Mouse (Mus musculus): Measurements from ENCODE around the gene Itgb2. TPM values are rescaled to one million over a fixed set of nuclear protein-coding genes. Genes with fewer than 3 reads are reported as not detected.

Gene Itgb2
- polyA plus RNA-seq (2014; fragmentation: Illumina TruSeq; extraction: RNeasy Lipid Tissue Mini Kit (QIAGEN cat#74804)) = 3.1 TPM

GRCm38 (mm10) chr10:77530140-77530539 is at the start of gene Itgb2:
Gene Itgb2 (plus strand): TSS chr10:77530252.

GRCm38 (mm10) chr10:77515385-77516348 is 14.4 kb upstream of the Itgb2 start, which contains the start of gene Fam207a:
Gene Fam207a (minus strand): TSS chr10:77515785.

GRCm38 (mm10) chr10:77581408-77582284 is 51.6 kb downstream of the Itgb2 start, which contains the start of gene Pttg1ip:
Gene Pttg1ip (plus strand): TSS chr10:77581720.

GRCm38 (mm10) chr10:77605908-77606826 is 76.1 kb downstream of the Itgb2 start, which contains the start of the genes Sumo3 and Gm49325:
Gene Sumo3 (plus strand): TSS chr10:77606097.
Gene Gm49325 (plus strand): TSS chr10:77606197.

Other genes with a start within 250 kb of the Itgb2 start
- gene Adarb1, start 112.0 kb upstream of the Itgb2 start, polyA plus RNA-seq (2014; fragmentation: Illumina TruSeq; extraction: RNeasy Lipid Tissue Mini Kit (QIAGEN cat#74804)) = 6.6 TPM
- 0.68 TPM for gene Fam207a, start 14.5 kb upstream of the Itgb2 start, polyA plus RNA-seq (2014; fragmentation: Illumina TruSeq; extraction: RNeasy Lipid Tissue Mini Kit (QIAGEN cat#74804))
- 132 TPM for gene Pttg1ip, start 51.5 kb downstream of the Itgb2 start, polyA plus RNA-seq (2014; fragmentation: Illumina TruSeq; extraction: RNeasy Lipid Tissue Mini Kit (QIAGEN cat#74804))
- gene Sumo3, start 75.8 kb downstream of the Itgb2 start, polyA plus RNA-seq (2014; fragmentation: Illumina TruSeq; extraction: RNeasy Lipid Tissue Mini Kit (QIAGEN cat#74804)) = 91.3 TPM
- gene Gm49325, start 75.9 kb downstream of the Itgb2 start, polyA plus RNA-seq (2014; fragmentation: Illumina TruSeq; extraction: RNeasy Lipid Tissue Mini Kit (QIAGEN cat#74804)) = 1.9 TPM
- gene Ube2g2, start 92.0 kb downstream of the Itgb2 start, polyA plus RNA-seq (2014; fragmentation: Illumina TruSeq; extraction: RNeasy Lipid Tissue Mini Kit (QIAGEN cat#74804)) = 6.0 TPM
- not detected for gene Tspear, start 156.3 kb downstream of the Itgb2 start, polyA plus RNA-seq (2014; fragmentation: Illumina TruSeq; extraction: RNeasy Lipid Tissue Mini Kit (QIAGEN cat#74804))
- not detected for gene Gm19402, start 160.5 kb downstream of the Itgb2 start, polyA plus RNA-seq (2014; fragmentation: Illumina TruSeq; extraction: RNeasy Lipid Tissue Mini Kit (QIAGEN cat#74804))
- gene Gm9508, start 167.0 kb downstream of the Itgb2 start, polyA plus RNA-seq (2014; fragmentation: Illumina TruSeq; extraction: RNeasy Lipid Tissue Mini Kit (QIAGEN cat#74804)) = not detected
- gene Gm10272, start 176.4 kb downstream of the Itgb2 start, polyA plus RNA-seq (2014; fragmentation: Illumina TruSeq; extraction: RNeasy Lipid Tissue Mini Kit (QIAGEN cat#74804)) = not detected
- gene Gm10024, start 181.2 kb downstream of the Itgb2 start, polyA plus RNA-seq (2014; fragmentation: Illumina TruSeq; extraction: RNeasy Lipid Tissue Mini Kit (QIAGEN cat#74804)) = not detected
- gene Gm10142, start 185.6 kb downstream of the Itgb2 start, polyA plus RNA-seq (2014; fragmentation: Illumina TruSeq; extraction: RNeasy Lipid Tissue Mini Kit (QIAGEN cat#74804)) = not detected
- gene Krtap12-1, start 190.3 kb downstream of the Itgb2 start, polyA plus RNA-seq (2014; fragmentation: Illumina TruSeq; extraction: RNeasy Lipid Tissue Mini Kit (QIAGEN cat#74804)) = not detected
- gene Gm10100, start 196.2 kb downstream of the Itgb2 start, polyA plus RNA-seq (2014; fragmentation: Illumina TruSeq; extraction: RNeasy Lipid Tissue Mini Kit (QIAGEN cat#74804)) = not detected
- not detected for gene Gm18596, start 212.4 kb downstream of the Itgb2 start, polyA plus RNA-seq (2014; fragmentation: Illumina TruSeq; extraction: RNeasy Lipid Tissue Mini Kit (QIAGEN cat#74804))
- not detected for gene Gm9736, start 221.1 kb downstream of the Itgb2 start, polyA plus RNA-seq (2014; fragmentation: Illumina TruSeq; extraction: RNeasy Lipid Tissue Mini Kit (QIAGEN cat#74804))
- gene Gm3233, start 229.4 kb downstream of the Itgb2 start, polyA plus RNA-seq (2014; fragmentation: Illumina TruSeq; extraction: RNeasy Lipid Tissue Mini Kit (QIAGEN cat#74804)) = not detected
- not detected for gene Gm3238, start 241.1 kb downstream of the Itgb2 start, polyA plus RNA-seq (2014; fragmentation: Illumina TruSeq; extraction: RNeasy Lipid Tissue Mini Kit (QIAGEN cat#74804))
- gene Gm7138, start 246.7 kb downstream of the Itgb2 start, polyA plus RNA-seq (2014; fragmentation: Illumina TruSeq; extraction: RNeasy Lipid Tissue Mini Kit (QIAGEN cat#74804)) = not detected

Data from ovary, adult 10 weeks (tissue).